Mouse (Mus musculus): Measurements from ENCODE around the gene E4f1. TPM values are rescaled to one million over a fixed set of nuclear protein-coding genes. Genes with fewer than 3 reads are reported as not detected.

E4f1 gene
- 10 to 100 TPM; 26.2 to 40.9 TPM for total RNA-seq (2021)

DNA sequence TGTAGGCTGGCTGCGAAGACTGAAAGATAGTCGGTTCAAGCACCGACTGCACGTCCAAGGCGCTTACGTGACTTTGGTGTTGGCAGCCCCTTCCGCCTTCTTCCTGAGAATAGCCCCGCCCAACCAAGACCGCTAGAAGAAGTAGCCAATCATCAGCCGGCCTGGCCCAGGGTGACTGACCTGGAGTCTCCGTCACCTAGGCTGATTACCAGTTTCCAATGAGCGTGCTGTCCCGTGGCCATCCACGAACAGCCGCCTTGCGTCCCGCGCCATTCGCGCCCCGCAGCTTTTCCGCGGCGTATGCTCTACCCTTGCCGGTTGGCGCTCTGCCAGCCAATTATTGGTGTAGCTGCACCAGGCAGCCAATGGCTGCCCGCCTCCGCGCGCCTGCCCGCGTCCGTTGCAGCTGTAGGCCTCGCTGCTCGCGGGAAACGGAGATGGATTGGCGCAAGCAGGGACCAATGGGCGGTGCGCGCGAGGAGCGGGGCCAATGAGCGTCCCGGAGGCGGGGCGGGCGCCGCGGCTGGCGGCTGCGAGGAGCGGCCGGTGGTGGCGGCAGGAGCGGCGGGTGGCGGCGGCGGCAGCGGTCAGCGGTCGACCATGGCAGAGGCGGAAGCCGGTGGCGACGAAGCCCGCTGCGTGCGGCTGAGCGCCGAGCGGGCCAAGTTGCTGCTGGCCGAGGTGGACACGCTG lies at the start of gene E4f1, which contains the start of gene Pgp:
Gene E4f1 (minus strand): TSS at position 404 of the 693 bp plus-strand sequence.
Gene Pgp (plus strand): TSS at position 483 of the 693 bp plus-strand sequence.
- intact Hi-C loops (cut with DNase I) = no loop called here
- peak; percentile 99 for DNase-seq (ENCODE audit: low spot score in 2 of 2)

DNA sequence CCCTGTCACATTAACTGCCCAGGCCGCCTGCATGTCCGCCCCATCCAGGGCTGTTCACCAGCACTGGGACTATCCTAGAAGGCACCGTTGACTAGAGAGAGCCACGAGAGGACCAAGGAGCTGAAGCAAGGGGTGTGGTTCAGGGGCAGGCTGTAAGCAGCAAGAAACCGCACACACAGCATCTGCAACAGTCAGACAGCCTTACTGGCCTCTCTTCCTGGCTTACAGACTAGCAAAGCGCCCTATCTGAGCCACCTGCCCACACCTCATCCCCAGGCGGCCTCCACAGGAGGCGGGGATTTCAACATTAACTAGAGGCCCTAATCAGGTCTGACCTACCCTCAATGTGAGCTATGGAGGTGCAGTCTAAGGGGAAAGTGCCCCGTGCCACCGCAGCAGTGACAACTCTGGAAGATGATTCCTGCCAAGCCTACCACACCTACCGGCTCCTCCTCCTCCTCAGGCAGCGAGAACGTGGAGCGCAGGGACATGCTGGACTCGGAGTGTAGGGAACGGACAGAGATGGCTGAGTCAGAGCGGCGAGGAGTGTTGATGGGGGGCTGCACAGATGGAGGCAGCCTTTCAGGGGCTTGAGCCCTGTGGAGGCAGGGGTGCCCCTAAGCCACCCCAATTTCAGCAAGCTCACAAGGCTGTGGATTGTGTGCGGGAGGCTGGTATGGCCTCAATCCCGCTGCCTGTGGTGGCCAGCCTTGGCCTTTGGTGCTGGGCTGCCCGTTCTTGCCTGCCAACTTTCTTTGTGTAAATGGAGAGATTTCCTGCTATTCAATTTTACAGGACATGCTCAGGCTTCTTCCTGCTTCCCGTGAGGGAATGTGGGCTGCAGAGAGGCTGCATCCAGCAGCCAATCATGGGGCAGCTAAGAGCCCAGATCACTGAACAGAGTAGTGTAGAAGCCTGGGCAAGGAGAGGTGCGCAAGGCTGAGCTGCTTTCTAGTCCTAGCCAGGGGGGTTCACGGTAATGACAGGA lies 44.5 kb upstream of the E4f1 start:
- DNase-seq (ENCODE audit: low spot score in 2 of 2) = no peak
- intact Hi-C loops (cut with DNase I) = loop anchor here (5.0 kb wide), 1 partner anchor 37 kb away; the partner anchor contains the start of gene Mlst8

DNA sequence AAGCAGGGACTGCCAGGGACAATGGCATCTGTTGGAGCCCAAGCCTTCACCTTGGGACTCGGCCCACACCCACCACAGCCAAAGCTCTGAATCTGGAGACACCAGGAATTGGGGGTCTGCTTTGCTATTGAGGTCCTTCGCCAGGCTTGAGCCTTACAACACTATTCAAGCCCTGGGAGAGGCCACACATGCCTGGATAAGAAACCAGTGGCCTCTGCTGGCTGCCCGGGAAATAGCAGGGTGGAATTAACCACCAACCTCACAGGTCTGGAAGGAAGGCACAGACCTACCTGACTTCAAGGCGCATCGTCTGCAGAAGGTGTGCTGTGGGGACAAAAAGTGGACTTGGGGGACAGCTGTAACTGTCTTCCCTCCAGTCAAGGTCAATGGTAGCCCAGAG lies 43.5 kb upstream of the E4f1 start:
- intact Hi-C loops (cut with DNase I) = loop anchor here (5.0 kb wide), 1 partner anchor 36 kb away; the partner anchor contains the start of gene Mlst8

DNA sequence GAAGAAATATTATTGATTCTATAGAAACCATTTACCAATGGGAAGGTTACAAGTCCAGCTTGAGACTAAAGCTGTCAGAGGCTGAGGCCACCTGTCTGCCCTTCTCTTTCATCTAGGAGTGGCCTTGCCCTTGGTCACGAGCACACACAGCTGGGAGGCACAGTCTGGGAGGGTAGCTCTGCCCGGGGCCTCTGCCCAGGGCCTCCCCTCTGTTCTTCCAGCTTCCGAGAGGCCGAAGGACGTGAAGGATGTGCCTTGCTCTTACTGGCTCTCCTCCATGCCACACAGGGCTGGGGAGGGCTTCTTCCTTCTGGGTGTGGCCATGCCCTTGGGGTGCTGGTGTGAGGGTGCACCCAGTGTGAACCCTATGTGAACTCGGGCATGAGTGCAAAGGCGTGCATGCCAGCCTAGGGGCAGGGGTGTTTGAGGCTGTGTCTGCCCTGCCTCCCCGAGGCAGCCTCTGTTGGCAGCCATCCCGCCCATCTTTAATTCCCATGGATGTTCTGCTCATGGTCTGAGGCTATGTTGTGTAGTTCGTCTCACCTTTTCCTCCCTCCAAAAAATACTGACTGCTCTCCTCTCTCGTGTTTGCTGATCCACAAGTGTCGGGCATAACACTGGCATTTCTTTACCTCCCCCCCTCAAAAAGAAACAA lies 37.8 kb upstream of the E4f1 start:
- intact Hi-C loops (cut with DNase I) = no loop called here
- DNase-seq (ENCODE audit: low spot score in 2 of 2) = no peak

More for the DNA sequence above, 43.5 kb upstream of the E4f1 start:
- DNase-seq (ENCODE audit: low spot score in 2 of 2) = peak; percentile 63 to 66

DNA sequence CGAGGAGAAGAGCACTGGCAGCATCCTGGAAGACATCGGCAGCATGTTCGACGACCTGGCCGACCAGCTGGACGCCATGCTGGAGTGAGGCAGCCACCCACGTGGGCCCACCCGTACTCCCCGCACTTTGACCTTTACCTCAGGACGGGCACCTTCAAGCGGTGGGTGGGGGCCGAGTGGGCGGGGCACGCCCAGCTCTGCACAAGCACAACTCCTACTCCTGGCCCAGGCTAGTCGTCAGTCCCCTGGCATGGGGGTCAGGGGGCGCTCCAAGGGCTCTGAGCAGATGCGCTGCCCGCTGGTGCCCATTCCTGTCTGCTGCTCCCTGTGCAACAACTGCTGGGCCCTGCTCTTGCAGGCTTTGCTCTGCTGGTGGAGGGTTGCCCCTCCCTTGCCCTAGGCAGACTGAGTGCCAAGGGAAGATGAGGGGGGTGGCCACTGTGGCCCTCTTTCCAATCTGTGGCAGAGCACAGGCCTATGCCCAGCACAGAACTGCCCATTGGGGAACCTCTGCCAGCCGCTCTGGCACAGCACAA lies 37.1 kb upstream of the E4f1 start:
- intact Hi-C loops (cut with DNase I) = no loop called here

DNA sequence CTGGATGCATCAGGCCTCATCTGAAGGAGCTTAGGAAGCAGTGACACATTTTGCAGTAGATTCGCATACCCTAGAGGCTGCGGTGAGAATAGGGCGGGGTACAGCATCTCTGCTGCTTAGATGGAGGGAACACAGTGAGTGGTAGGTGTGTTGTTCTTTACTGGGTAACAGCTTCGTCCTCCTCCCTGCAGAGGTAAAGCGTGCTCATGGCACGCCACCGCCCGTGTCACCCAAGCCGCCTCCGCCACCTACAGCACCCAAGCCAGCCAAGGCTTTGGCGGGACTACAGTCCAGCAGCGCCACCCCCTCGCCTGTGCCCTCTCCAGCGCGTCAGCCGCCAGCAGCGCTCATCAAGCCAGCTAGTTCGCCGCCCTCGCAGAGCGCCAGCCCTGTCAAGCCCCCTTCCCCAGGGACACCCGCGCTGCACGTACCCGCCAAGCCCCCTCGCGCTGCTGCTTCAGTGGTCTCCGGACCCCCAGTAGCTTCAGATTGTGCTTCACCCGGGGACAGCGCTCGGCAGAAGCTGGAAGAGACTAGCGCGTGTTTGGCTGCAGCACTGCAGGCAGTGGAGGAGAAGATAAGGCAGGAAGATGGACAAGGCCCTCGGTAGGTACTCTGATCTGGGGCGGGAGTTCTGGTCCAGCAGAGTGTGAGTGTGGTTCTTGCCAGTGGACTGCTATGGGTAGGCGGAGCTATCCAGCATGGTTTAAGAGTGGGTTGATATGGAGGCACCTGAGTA lies 36.4 kb upstream of the E4f1 start:
- DNase-seq (ENCODE audit: low spot score in 2 of 2) = peak; percentile 81 to 87

More for the DNA sequence above, 37.1 kb upstream of the E4f1 start:
- DNase-seq (ENCODE audit: low spot score in 2 of 2) = no peak

DNA sequence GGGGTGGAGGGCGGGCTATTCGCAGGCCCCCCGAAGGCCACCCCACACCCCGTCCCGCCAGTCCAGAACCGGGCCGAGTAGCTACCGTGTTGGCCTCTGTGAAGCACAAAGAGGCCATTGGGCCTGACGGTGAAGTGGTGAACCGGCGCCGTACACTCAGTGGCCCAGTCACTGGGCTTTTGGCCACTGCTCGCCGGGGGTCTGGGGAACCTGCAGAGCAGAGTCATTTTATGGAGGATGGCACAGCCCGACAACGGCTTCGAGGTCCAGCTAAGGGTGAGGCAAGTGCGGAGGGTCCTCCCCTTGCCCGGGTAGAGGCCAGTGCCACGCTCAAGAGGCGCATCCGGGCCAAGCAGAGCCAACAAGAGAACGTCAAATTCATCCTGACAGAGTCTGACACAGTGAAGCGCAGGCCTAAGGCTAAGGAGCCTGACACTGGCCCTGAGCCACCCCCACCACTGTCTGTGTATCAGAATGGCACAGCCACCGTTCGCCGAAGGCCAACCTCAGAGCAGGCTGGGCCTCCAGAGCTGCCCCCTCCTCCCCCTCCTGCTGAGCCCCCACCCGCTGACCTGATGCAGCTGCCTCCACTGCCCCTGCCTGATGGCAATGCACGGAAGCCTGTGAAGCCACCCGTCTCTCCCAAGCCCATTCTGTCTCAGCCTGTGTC lies 35.3 kb upstream of the E4f1 start:
- intact Hi-C loops (cut with DNase I) = no loop called here
- DNase-seq (ENCODE audit: low spot score in 2 of 2) = no peak

More for the DNA sequence above, 36.4 kb upstream of the E4f1 start:
- intact Hi-C loops (cut with DNase I) = no loop called here

DNA sequence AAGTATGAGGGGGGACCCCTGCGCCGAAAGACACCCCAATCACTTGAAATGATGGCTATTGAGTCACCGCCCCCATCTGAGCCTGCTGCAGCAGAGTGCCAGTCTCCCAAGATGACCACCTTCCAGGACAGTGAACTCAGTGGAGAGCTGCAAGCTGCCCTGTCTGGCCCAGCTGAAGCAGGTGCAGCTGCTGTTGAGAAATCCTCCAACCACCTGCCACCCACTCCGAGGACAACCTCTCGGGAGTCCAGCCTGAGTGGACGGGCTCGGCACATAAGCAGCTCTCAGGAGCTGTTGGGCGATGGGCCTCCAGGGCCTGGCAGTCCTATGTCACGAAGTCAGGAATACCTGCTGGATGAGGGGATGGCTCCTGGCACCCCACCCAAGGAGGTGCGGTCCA lies 34.0 kb upstream of the E4f1 start:
- intact Hi-C loops (cut with DNase I) = no loop called here
- DNase-seq (ENCODE audit: low spot score in 2 of 2) = no peak

DNA sequence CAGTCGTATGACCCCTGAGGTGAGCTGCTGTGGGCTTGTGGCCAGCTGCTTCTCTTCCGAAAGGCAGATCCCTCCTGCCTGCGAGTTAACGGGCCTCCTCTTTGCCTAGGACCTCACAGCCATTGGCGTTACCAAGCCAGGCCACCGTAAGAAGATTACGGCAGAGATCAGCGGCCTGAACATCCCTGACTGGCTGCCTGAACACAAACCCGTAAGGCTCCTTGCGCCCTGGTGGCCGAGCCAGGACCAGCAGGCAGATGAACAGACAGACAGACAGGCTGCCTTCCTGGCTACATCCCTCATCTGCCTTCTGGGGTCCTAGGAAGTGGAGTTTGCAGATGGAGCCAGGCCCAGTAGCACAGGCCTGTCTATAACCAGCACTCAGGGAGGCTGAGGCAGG lies 32.1 kb upstream of the E4f1 start:
- DNase-seq (ENCODE audit: low spot score in 2 of 2) = no peak
- intact Hi-C loops (cut with DNase I) = no loop called here

DNA sequence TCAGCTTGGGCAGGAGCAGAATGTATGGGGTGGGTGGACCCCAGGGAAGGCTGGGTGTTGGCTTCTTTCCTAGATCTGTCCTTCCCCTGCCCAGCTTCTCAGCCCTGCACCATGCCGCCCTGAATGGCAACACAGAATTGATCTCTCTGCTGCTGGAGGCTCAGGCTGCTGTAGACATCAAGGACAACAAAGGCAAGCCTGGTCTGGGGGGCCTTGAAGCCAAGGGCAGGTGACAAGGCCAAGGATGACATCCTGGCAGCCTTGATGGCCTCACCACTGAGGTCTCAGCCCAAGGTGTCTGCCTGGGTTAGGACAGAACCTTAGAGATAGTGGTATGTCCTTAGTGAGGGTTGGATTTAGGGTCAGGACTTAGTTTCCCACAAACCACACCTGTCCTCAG lies 25.9 kb upstream of the E4f1 start:
- no peak for DNase-seq (ENCODE audit: low spot score in 2 of 2)
- intact Hi-C loops (cut with DNase I) = no loop called here

DNA sequence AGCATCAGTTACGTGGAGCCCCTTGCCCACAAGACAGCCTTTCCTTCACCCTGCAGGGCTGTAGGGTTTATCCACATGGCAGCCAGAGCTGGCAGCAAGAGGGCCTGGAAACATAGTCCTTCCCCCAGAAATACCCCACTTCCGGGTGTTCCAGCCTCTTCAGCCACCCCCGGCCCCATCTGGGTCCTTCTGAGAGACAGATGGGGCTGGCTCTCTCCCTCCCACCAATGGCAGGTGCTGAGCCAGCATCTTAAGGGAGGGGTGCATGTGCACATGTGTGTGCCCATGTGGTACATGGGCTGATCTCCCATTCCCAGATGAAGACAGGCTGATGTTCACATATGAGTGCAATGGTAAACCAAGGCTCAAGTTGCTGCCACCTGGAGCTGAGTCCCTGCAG lies 25.3 kb upstream of the E4f1 start:
- peak; percentile 80 to 84 for DNase-seq (ENCODE audit: low spot score in 2 of 2)
- intact Hi-C loops (cut with DNase I) = no loop called here

DNA sequence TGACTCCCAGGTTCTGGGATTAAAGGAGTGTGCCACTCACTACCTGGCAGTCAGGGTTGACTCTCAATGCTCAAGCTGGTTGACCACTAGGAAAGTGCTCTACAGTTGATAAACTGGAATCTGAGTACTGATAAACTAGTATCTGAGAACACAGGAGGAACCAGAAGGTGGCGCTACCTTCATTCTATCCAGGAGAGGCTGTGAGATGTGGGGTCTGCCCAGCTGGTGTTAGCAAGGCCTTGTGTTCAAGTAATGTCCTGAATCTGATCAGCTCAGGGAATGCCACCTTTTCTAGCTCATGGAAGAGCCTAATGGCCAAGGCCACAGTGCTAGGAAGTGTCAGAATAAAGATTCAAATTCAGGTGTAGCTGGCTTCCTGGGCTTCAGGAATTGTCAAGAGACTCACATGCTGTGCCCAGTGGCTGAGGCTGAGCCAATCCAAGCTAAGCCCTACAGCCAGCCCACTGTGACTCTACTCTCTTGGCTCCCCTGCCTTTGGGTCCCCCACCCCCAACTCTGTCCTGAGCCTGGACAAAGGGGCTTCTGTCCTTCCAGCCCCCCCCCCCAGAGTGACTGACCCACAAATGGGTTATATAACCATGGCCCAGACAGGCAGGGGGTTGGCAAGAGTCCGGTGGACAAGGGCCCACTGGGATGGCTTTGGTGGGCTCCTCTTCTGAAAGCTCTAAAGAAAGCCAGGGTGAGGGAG lies 24.7 kb upstream of the E4f1 start:
- no peak for DNase-seq (ENCODE audit: low spot score in 2 of 2)
- intact Hi-C loops (cut with DNase I) = no loop called here

DNA sequence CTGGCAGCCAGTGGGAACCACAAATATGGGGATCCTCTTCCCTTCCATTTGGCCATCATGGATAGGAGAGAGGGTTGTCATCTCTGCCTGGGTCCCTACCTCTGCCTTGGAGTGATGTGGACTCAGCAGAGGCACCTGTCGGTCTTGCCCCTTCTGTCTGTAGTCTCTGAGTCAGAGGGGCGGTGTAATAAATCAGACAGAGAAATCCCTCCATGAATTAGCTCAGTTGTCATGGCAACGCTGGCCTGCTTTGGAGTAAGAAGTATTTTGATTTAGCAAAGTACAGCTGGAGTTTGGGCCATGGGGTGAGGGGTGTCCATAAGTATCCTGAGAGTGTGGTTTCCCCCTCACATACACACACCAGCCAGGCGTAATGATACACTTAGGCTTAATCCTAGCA lies 20.3 kb upstream of the E4f1 start:
- intact Hi-C loops (cut with DNase I) = no loop called here

DNA sequence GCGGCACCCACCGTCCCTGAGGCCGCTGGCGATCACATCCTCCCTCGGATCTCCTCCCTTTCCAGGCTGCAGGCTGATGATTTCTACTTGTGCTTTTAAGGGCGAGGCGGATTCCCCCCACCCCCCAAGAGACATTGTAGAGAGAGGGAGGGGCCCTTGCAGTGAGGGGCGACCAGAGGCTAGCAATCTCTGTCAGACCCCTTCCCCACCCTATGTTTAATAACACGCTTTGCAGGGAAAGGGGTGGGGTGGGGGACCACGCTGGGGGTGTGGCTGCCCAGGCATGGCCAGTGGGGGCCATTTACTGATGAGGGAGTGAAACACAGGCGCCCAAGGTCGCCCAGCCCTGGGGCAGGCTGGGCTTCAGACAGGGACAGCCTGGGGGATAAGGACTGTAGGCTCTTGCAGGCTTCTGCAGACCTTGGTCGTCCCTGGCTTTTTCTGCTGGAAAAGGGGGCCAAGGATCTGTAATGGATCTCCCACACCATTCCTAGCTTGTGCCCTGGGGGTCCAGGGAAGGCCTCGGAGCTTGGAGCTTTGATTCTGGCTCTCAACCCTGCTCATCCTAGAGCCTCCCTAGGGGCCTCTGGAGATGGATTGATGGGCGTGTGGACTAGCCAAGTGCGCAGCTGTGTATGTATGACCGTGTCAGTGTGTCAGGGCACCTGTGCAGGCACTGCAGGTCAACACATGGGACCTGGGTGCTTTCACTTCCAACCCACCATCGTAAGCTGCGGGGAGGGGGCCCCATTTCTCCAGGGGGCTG lies 19.3 kb upstream of the E4f1 start:
- intact Hi-C loops (cut with DNase I) = no loop called here
- peak; percentile 6 to 7 for DNase-seq (ENCODE audit: low spot score in 2 of 2)

More for the DNA sequence above, 20.3 kb upstream of the E4f1 start:
- DNase-seq (ENCODE audit: low spot score in 2 of 2) = peak; percentile 6 to 26

DNA sequence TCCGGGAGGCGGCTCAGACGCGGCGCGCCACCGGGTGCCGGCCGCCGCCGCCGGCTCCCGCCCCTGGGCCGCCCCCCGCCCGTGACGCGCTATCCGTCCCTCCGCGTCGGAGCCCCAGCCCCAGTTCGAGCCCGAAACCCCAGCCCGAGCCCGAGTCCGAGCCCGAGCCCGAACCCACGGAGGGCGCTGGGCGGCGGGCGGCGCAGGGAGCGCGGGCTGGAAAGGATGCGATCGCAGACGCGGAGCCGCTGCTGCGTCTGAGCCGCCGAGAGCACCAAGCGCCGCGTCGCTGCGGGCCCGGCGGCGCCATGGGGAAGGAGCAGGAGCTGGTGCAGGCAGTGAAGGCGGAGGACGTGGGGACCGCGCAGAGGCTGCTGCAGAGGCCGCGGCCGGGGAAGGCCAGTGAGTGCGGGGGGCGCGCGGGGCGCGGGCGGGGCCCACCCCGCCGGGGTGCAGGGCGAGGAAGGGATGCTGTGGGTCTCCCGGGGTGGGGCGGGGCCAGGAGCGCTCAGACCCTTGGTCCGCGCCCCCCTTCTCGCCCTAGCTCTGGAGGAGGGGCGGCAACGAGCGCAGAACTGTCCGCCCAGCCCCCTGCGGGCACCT lies 18.6 kb upstream of the E4f1 start:
- peak in 1 of 2 experiments; percentile 76 for DNase-seq (ENCODE audit: low spot score in 2 of 2)
- intact Hi-C loops (cut with DNase I) = no loop called here

DNA sequence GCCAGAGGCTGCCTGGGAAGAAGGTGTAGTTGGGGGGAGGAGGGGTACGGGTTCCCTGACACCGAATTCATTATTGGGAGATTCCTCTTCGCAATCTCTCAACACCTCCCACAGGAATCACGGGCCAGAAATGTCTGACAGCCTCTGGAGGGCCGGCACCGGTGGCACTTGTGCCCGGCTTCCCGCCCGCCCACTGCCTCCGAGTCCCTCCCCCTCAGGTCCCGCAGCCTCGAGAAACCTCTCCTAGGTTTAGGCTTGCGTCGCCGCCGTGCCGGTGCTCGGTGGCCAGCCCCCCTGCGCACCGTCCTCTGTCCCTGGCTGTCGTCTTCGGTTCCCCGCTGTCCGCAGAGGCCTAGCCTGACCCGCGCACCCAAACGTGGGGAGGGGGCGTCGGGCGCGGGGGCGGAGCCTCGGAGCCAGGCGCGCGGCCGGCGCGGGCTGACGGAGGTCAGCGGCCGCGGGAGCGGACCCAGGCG lies 18.1 kb upstream of the E4f1 start, which contains the start of gene Caskin1:
Gene Caskin1 (plus strand): TSS at position 416 of the 476 bp plus-strand sequence.
- intact Hi-C loops (cut with DNase I) = no loop called here
- DNase-seq (ENCODE audit: low spot score in 2 of 2) = peak; percentile 60 to 72
